Comparison of ENCODE assay signal across 21 mouse cellular contexts in genomic region chr17:86316771-86317170, GRCm38 (mm10).
"Had no signal": no experiment of that assay in that cellular context is flagged by ENCODE, and none has a peak within 500 bp of the region (broad histone marks: within the 10 kb centered on the region; RNA-seq: fewer than 3 reads in every experiment).

No protein-coding gene starts in this region.

- H3K4me3 ChIP-seq: heart, embryonic 10.5 days; heart, embryonic 12.5 days; hindbrain, embryonic 13.5 days; hindbrain, embryonic 15.5 days; limb, embryonic 13.5 days; limb, embryonic 15.5 days; liver, embryonic 13.5 days; liver, embryonic 15.5 days had no signal

- H3K9ac ChIP-seq: forebrain, postnatal 0 days; heart, embryonic 12.5 days; hindbrain, embryonic 13.5 days; hindbrain, embryonic 15.5 days; limb, embryonic 13.5 days; limb, embryonic 15.5 days; liver, embryonic 13.5 days; liver, embryonic 15.5 days had no signal

- H3K36me3 ChIP-seq: heart, embryonic 10.5 days; hindbrain, embryonic 13.5 days; hindbrain, embryonic 15.5 days; limb, embryonic 13.5 days; limb, embryonic 15.5 days; liver, embryonic 13.5 days; liver, embryonic 15.5 days had no signal

- DNase-seq: forebrain, postnatal 0 days; gastrocnemius, postnatal 14 days; gastrocnemius, postnatal 36 days; heart, adult 18-20 months; heart, postnatal 10 days; kidney, adult 11 months; kidney, adult 8-10 months; kidney, postnatal 36 days; layer of hippocampus, adult 9-11 months; layer of hippocampus, postnatal 36 days; left cerebral cortex, postnatal 4 days; liver, embryonic 13.5 days had no signal

- H3K9me3 ChIP-seq: heart, embryonic 10.5 days; heart, embryonic 12.5 days; hindbrain, embryonic 15.5 days; limb, embryonic 15.5 days; liver, embryonic 13.5 days; liver, embryonic 15.5 days had no signal

- H3K4me2 ChIP-seq: heart, embryonic 12.5 days; hindbrain, embryonic 13.5 days; hindbrain, embryonic 15.5 days; limb, embryonic 13.5 days; limb, embryonic 15.5 days; liver, embryonic 13.5 days; liver, embryonic 15.5 days had no signal

- H3K27ac ChIP-seq: hindbrain, embryonic 13.5 days; hindbrain, embryonic 15.5 days; hindbrain, postnatal 0 days; limb, embryonic 13.5 days; limb, embryonic 15.5 days; liver, embryonic 13.5 days; liver, embryonic 15.5 days had no signal

- ATAC-seq: forebrain, postnatal 0 days; hindbrain, postnatal 0 days; intestine, embryonic 16.5 days had no signal

- H3K4me1 ChIP-seq: limb, embryonic 13.5 days had no signal

- H3K27me3 ChIP-seq: heart, embryonic 12.5 days; hindbrain, embryonic 13.5 days; hindbrain, embryonic 15.5 days; limb, embryonic 13.5 days; limb, embryonic 15.5 days; liver, embryonic 13.5 days; liver, embryonic 15.5 days had no signal
